Mouse (Mus musculus) left cerebral cortex, adult 2 months (tissue): ENCODE results near the gene Fibp. TPM values are rescaled to one million over a fixed set of nuclear protein-coding genes. Genes with fewer than 3 reads are reported as not detected.
"Not testable (repeated sequence)": the region's sequence is repeated elsewhere in the genome, so short reads cannot be mapped to it uniquely, and the experiment has no call there.

Experiments
- DNase-seq, 2 experiments: peaks; one replicate each; pipeline ENCODE4 v3.0.0; 2021 to 2022; ENCODE audit warnings: low spot score in 2 of 2, mixed read lengths in 1 of 2; ENCODE audit errors: extremely low spot score in 1 of 2
- H3K27ac ChIP-seq: fragments of 200-600 bp; 2 replicates; pipeline ENCODE4 v1.8.1; 2022
- H3K4me3 ChIP-seq: fragments of 200-600 bp; 2 replicates; pipeline ENCODE4 v1.8.1; 2022
- CTCF ChIP-seq: fragments of 200-600 bp; IDR thresholded peaks from 2 replicates; pipeline ENCODE4 v1.8.1; 2022; ENCODE audit warnings: antibody characterized with exemption, mild to moderate bottlenecking, moderate library complexity
- intact Hi-C: fragments of 180-260 bp; cut with DNase I; formaldehyde crosslinking; loops from one replicate; pipeline ENCODE4 v1.15.1; 2025
- total RNA-seq, 2 experiments: library from RNA; stranded (reverse); gene quantifications; 2 replicates each; pipeline ENCODE4 v1.2.3; 2021

Gene Fibp
- total RNA-seq, 2 experiments from 2014 or later: 88.9 to 92.1 TPM

DNA sequence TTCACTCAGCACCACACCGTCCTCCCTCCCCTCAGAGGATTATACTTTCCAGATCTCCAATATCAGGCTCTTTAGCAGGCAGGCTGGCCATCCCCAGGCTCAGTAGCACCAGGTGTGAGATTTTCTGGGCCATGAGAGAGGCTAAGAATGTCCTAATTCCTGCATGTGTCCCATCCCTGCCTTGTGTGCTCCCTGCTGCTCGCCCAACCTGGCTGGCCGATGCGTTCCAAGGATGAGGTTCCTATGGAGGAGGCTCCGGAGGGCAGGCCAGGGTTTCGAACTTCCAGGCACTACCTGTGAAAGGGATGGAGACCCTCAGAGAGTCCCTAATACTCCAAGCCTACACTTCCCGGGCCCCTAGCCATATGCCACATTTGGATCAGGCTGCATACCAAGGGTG is 25.4 kb downstream of the Fibp start:
- intact Hi-C loops: no loop called here
- no peak for DNase-seq
- no peak overlapping the region for H3K4me3 ChIP-seq
- TF ChIP-seq CTCF: no peak
- no peak overlapping the region for H3K27ac ChIP-seq

GRCm38 (mm10) chr19:5486286-5486685 is 25.9 kb downstream of the Fibp start:
- DNase-seq: no peak
- TF ChIP-seq CTCF: no peak
- intact Hi-C loops: no loop called here
- no peak overlapping the region for H3K27ac ChIP-seq
- no peak overlapping the region for H3K4me3 ChIP-seq

- no peak overlapping the region for H3K4me3 ChIP-seq
- TF ChIP-seq CTCF: no peak
- intact Hi-C loops: no loop called here
- no peak for DNase-seq
- no peak overlapping the region for H3K27ac ChIP-seq
These were observed 26.4 kb downstream of the Fibp start for GRCm38 (mm10) chr19:5486771-5487170.

DNA sequence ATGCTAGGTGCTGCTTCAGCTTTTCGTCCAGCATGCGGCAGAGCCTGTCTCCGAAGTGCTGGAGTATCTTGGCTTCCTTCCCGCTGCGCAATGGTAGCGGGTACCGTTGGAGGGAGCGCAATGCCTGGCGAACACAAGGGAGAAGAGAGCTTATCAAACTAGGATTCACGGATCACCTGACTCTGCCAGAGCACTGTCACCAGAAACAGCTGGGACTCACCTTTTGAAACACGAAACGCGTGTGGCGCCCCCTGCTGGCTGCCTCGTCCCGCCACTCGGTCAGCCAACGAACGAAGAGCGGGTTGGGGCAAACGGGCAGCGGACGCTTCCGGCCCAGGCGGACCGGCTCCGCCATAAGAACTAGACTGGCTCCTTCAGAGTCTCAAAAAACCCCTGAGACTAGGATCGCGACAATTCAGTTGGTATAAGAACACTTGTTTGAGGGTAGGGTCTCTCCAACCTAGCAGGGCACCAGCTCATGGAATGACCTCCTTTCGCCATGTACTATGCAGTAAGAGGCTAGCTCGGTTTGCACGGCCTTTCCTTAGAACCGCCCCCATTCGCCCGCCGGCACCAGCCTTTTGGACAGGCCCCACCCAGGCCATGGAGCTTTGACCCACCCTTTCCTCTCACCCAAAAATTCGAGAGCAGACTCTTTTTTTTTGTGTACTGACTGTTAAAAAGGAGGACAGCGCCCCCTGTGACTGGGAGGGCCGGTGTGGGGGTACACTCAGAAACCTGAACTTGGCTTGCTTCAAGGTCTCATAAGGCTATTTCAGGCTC is 27.5 kb downstream of the Fibp start, which contains the start of gene Mus81:
Gene Mus81 (minus strand): TSS at position 635 of the 783 bp plus-strand sequence.
- peak within 1 kb of the TSS; percentile 99 for H3K27ac ChIP-seq
- intact Hi-C loops: loop anchor here (2.0 kb wide), 2 partner anchors 31 to 121 kb away; partner anchors contain the start of genes Banf1, Ccdc85b and Eif1ad
- peak within 1 kb of the TSS; percentile 91 for H3K4me3 ChIP-seq
- peak; percentile 91 to 93 for DNase-seq
- TF ChIP-seq CTCF: peak; percentile 74

DNA sequence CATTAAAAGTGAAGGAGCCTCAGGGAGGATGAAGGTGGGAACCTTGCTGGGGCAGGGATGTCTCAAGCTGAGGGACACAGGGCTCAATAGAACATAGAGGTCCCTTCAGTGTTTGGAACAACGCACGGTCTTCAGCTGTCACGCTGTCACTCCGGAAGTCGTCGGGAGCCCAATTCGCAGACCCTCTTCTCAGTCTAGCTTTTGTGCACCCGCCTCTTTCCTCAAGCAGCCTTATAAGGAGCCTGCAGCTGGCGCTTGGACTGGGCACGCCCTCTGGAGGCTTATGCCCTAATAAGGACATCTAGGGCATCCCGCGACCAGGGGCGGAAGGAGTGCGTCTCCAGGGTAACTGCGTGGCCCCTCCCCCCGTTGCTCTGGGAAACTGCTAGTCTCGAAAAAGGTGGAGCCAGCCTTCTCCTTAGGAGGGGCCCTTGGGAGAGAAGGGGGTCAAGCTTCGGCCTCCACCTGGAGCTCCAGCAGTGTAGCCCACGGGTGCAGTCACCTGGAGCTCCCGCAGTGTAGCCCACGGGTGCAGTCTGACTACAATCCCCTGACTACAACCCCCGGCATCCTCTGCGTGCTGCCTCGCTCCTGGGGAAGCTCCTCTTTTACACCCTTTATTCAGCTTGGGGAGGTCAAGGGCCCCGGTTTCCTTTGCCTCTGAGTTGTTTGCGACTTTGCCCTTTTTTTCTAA is 28.6 kb downstream of the Fibp start:
- Histone ChIP-seq H3K27ac (peak overlapping the region; percentile 99), H3K4me3 (peak overlapping the region; percentile 91)
- peak; percentile 96 to 97 for DNase-seq
- TF ChIP-seq CTCF: no peak; the same call in 1 of the 2 replicates
- intact Hi-C loops: loop anchor here (2.0 kb wide), 2 partner anchors 32 to 122 kb away; partner anchors contain the start of genes Banf1, Ccdc85b and Eif1ad

DNA sequence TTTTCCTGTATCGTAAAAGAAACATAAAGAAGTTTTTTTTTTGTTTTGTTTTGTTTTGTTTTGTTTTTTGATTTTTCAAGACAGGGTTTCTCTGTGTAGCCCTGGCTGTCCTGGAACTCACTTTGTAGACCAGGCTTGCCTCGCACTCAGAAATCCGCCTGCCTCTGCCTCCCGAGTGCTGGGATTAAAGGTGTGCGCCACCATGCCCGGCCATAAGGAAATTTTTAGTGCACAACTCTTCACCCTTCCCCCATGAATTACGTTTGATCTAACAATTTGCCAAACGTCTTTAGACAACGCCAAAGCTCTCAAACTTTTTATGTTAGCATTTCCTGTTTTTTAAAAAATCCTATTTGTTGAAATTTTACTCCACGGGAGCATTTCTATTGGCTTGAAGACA is 29.3 kb downstream of the Fibp start:
- peak overlapping the region; percentile 99 for H3K27ac ChIP-seq
- intact Hi-C loops: loop anchor here (1.0 to 2.0 kb wide), 4 partner anchors 21 to 123 kb away; partner anchors contain the start of genes Banf1, Ccdc85b, Drap1 and Eif1ad

GRCm38 (mm10) chr19:5490313-5490897 is 30.0 kb downstream of the Fibp start, which contains the start of gene Cfl1:
Gene Cfl1 (plus strand): TSS chr19:5490455.
- Histone ChIP-seq H3K4me3 (peak within 1 kb of the TSS; percentile 91), H3K27ac (peak within 1 kb of the TSS; percentile 99)
- TF ChIP-seq CTCF: no peak
- peak; percentile 93 to 95 for DNase-seq
- intact Hi-C loops: loop anchor here (1.0 to 2.0 kb wide), 2 partner anchors 20 to 66 kb away; partner anchors contain the start of genes Drap1 and Snx32

More for the DNA sequence above, 29.3 kb downstream of the Fibp start:
- not testable (repeated sequence) for DNase-seq
- H3K4me3 ChIP-seq: peak overlapping the region; percentile 91

DNA sequence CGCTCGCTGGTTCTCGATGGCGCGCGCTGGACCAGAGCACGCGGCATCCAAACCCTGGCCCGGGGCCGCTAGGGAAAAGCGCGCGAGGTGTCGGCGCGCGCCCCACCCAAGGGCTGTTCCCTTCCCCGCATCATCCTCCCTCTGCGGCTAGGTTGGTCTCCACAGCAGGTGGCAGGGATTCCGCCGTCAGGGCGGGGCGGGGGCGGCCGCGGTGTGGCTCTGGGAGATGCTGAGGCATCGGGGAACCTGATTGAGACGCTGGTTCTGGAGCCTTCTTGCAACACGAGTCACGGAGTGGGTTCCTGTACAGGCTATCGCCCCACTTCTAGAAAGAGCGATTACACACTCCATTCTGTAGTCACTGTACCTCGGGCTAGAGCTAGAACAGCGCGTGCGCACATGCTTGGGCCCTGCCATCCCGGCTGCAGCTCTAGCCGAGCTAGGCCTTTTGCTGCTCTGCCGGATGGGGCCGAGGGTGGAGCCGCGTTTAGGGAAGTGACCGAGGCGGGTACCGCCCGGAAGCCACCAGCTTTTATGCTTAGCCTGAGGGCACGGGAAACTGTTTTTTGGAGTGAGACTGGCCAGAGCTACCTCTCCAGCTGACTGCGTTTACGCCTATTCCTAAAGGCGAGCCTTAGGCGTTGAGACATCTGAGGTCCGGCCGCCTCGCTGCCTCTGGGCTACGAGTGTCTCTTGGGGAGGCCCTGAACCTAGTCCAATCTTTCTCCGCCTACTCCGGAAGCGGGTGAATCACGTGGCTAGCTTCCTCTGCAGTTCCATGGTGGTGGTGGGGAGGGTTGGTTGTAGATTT is 30.7 kb downstream of the Fibp start:
- peak overlapping the region; percentile 99 for H3K27ac ChIP-seq
- no peak for TF ChIP-seq CTCF
- peak; percentile 77 to 78 for DNase-seq
- peak overlapping the region; percentile 91 for H3K4me3 ChIP-seq
- intact Hi-C loops: loop anchor here (1.0 to 2.0 kb wide), 2 partner anchors 20 to 67 kb away; partner anchors contain the start of genes Drap1 and Snx32

DNA sequence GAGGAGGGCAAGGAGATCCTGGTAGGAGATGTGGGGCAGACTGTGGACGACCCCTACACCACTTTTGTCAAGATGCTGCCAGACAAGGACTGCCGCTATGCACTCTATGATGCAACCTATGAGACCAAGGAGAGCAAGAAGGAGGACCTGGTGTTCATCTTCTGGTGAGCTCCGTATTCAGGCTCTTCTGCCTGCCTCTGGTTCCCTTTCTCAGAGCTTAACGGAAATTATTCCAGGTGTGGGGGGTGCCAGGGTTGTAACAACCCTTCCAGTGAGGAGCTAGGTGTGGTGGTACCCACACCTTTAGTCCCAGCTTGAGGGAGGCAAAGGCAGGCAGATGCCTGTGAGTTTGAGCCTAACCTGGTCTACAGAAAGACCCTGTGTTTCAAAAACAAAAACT is 32.2 kb downstream of the Fibp start:
- H3K4me3 ChIP-seq: no peak overlapping the region
- H3K27ac ChIP-seq: no peak overlapping the region
- DNase-seq: no peak
- intact Hi-C loops: no loop called here
- no peak for TF ChIP-seq CTCF

DNA sequence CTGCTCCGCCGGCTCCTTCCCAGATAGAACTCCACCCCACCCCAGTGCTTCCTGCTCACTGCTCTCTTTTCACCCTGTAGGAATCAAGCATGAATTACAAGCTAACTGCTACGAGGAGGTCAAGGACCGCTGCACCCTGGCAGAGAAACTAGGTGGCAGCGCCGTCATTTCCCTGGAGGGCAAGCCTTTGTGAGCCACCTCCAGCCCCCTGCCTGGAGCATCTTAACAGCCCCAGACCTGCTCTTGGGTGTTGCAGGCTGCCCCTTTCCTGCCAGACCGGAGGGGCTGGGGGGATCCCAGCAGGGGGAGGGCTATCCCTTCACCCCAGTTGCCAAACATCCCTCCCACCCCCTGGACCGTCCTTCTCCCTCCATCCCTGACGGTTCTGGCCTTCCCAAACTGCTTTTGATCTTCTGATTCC is 32.9 kb downstream of the Fibp start:
- H3K4me3 ChIP-seq, intact Hi-C loops, DNase-seq, H3K27ac ChIP-seq: not testable (repeated sequence)

DNA sequence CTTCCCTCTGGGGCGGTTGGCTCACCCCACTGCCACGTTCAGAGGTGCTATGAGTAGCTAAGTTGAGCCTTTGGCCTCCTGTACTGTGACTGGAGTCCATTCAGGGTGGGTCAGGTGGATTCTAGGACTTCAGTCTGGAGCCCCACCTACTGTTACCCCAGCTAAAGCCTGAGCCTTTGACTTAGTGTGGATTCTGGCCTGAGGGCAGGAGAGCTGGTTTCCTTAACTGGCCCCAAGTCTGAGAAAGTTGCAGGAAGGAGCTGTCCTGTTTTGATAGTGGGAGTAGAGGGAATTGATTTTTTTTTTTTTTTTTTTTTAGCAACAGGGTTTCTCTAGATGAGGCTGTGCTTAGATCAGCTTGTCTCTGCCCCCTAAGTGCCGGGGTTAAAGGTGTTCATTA is 33.9 kb downstream of the Fibp start:
- intact Hi-C loops: no loop called here
- no peak overlapping the region for H3K4me3 ChIP-seq
- no peak for TF ChIP-seq CTCF
- no peak overlapping the region for H3K27ac ChIP-seq
- DNase-seq: no peak
